In the genomic region with DNA sequence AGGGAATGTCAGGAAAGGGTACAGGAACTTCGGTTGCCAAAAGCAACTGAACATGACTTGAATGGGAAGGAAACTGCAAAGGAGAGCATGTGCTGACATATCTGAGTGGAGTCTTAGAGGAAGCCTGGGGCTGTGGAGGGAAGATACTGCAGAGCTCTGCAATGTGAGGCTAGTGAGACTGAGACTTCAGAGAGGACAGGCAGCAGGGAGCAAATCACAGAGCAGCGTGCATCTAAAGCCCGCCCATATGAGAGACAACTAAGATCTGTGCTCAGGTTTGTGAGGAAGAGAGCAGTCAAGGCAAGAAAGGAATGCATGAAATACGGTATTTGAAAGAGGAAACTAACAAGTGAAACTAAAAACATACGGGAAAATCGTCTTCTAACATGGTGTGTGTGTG, we compare ENCODE assay signal across 20 mouse cellular contexts.
DNase-seq lines count a peak whose midpoint lies in the region; ATAC-seq lines count a peak whose summit lies in the region.
"Had no signal": no experiment of that assay in that cellular context is flagged by ENCODE, and none has a peak within 500 bp of the region (broad histone marks: within the 10 kb centered on the region; RNA-seq: fewer than 3 reads in every experiment).

No protein-coding gene starts in this region.

- intact Hi-C loops in heart, postnatal 36 days (cut with DNase I) = no loop called here
- intact Hi-C loops in left cerebral cortex, postnatal 10 days (cut with DNase I) = no loop called here

- H3K9ac ChIP-seq in heart, embryonic 12.5 days = no peak overlapping the region
- H3K9ac ChIP-seq: forebrain, embryonic 13.5 days; heart, embryonic 13.5 days; hindbrain, embryonic 13.5 days; lung, embryonic 14.5 days; midbrain, embryonic 12.5 days; stomach, embryonic 15.5 days had no signal

- no peak overlapping the region for H3K4me3 ChIP-seq in heart, embryonic 12.5 days
- H3K4me3 ChIP-seq: forebrain, embryonic 13.5 days; heart, embryonic 13.5 days; hindbrain, embryonic 13.5 days; midbrain, embryonic 12.5 days; stomach, embryonic 15.5 days had no signal

- 0 out of 2 replicates have a peak, but pooled peaks cover 4% of the 10 kb centered on the region for H3K4me1 ChIP-seq in heart, embryonic 12.5 days (replicated peaks)
- H3K4me1 ChIP-seq: forebrain, embryonic 13.5 days; heart, embryonic 13.5 days; hindbrain, embryonic 13.5 days; midbrain, embryonic 12.5 days; stomach, embryonic 15.5 days had no signal

- no peaks in the 10 kb centered on the region for H3K27me3 ChIP-seq in heart, embryonic 12.5 days (replicated peaks)
- H3K27me3 ChIP-seq: forebrain, embryonic 13.5 days; heart, embryonic 13.5 days; hindbrain, embryonic 13.5 days; midbrain, embryonic 12.5 days; stomach, embryonic 15.5 days had no signal

- 52% methylated on average over 6 of the region's 6 CpGs for WGBS in heart, embryonic 12.5 days

- ATAC-seq in heart, embryonic 12.5 days (ENCODE audit: insufficient number of reproducible peaks, low FRiP score) = no peak
- peak; percentile 60 for ATAC-seq in granulocyte monocyte progenitor cell, adult 5-6 weeks (replicated peaks; ENCODE audit: poor library complexity, severe bottlenecking)
- ATAC-seq: forebrain, embryonic 13.5 days had no signal

- H3K9me3 ChIP-seq in heart, embryonic 12.5 days (replicated peaks) = no peaks in the 10 kb centered on the region
- H3K9me3 ChIP-seq: forebrain, embryonic 13.5 days; heart, embryonic 13.5 days; hindbrain, embryonic 13.5 days; midbrain, embryonic 12.5 days; stomach, embryonic 15.5 days had no signal

- H3K4me2 ChIP-seq in heart, embryonic 12.5 days = peak overlapping the region; percentile 14; the same call in 1 of the 2 replicates
- H3K4me2 ChIP-seq: forebrain, embryonic 13.5 days; heart, embryonic 13.5 days; hindbrain, embryonic 13.5 days; lung, embryonic 14.5 days; midbrain, embryonic 12.5 days; stomach, embryonic 15.5 days had no signal

- no peak for DNase-seq in heart, postnatal 36 days
- DNase-seq in retina, postnatal 1 day = peak; percentile 14
- no peak for DNase-seq in retina, embryonic 14.5 days (ENCODE audit: low spot score)
- no peak for DNase-seq in left cerebral cortex, postnatal 10 days (ENCODE audit: extremely low spot score in 1 of 2, low spot score in 2 of 2)
- no peak for DNase-seq in T-cell, adult 2 months (ENCODE audit: low spot score)
- no peak for DNase-seq in adrenal gland, adult 18-20 months (ENCODE audit: low spot score in 2 of 2)
- DNase-seq: B cell, adult 2 months; cerebellum, adult 8-10 months; gastrocnemius, postnatal 14 days; kidney, postnatal 4 days; lung, embryonic 14.5 days; spleen, adult 18-20 months; thymus, adult 2 months had no signal

- H3K36me3 ChIP-seq in heart, embryonic 12.5 days = no peaks in the 10 kb centered on the region
- H3K36me3 ChIP-seq: heart, embryonic 13.5 days; hindbrain, embryonic 13.5 days; midbrain, embryonic 12.5 days; stomach, embryonic 15.5 days had no signal

- no peak overlapping the region for H3K27ac ChIP-seq in heart, embryonic 12.5 days (ENCODE audit: poor library complexity, severe bottlenecking)
- H3K27ac ChIP-seq: forebrain, embryonic 13.5 days; heart, embryonic 13.5 days; hindbrain, embryonic 13.5 days; midbrain, embryonic 12.5 days; stomach, embryonic 15.5 days had no signal
